Mouse (Mus musculus) limb, embryonic 14.5 days (tissue): ENCODE data around the gene Usf3. TPM values are rescaled to one million over a fixed set of nuclear protein-coding genes. Genes with fewer than 3 reads are reported as not detected.

Experiments
- ATAC-seq: fragments of 200-750 bp; cut with Nextera tagmentation; 2 replicates; pipeline ENCODE4 v1.8.0; 2017; ENCODE audit warnings: low read depth, moderate number of reproducible peaks, moderate TSS enrichment; ENCODE audit not compliant: low FRiP score
- DNase-seq: peaks from one replicate; pipeline ENCODE4 v3.0.0-alpha.2; 2015; ENCODE audit warnings: low spot score
- H3K27ac ChIP-seq: fragments of 300-500 bp; sonication (generic); replicated peaks from 2 replicates; pipeline ENCODE4 v1.5.1; 2014; ENCODE audit warnings: low read depth, mild to moderate bottlenecking, low read length, moderate library complexity, mixed read lengths
- H3K27me3 ChIP-seq: fragments of 300-500 bp; sonication (generic); 2 replicates; pipeline ENCODE4 v1.6.1; 2014; ENCODE audit warnings: low read length, mixed read lengths; ENCODE audit not compliant: control insufficient read depth, insufficient read depth
- H3K36me3 ChIP-seq: fragments of 300-500 bp; sonication (generic); 2 replicates; pipeline ENCODE4 v1.6.1; 2014; ENCODE audit warnings: mild to moderate bottlenecking, low read length, moderate library complexity, mixed read lengths; ENCODE audit not compliant: control insufficient read depth, insufficient read depth
- H3K4me1 ChIP-seq: fragments of 300-500 bp; sonication (generic); 2 replicates; pipeline ENCODE4 v1.6.1; 2014; ENCODE audit warnings: antibody characterized with exemption, low read length, mixed read lengths; ENCODE audit not compliant: control insufficient read depth, insufficient read depth
- H3K4me2 ChIP-seq: fragments of 300-500 bp; sonication (generic); replicated peaks from 2 replicates; pipeline ENCODE4 v1.6.1; 2014; ENCODE audit warnings: low read depth, mild to moderate bottlenecking, low read length, moderate library complexity; ENCODE audit not compliant: severe bottlenecking
- H3K4me3 ChIP-seq: fragments of 300-500 bp; sonication (generic); replicated peaks from 2 replicates; pipeline ENCODE4 v1.5.1; 2014; ENCODE audit warnings: low read length
- H3K9ac ChIP-seq: fragments of 300-500 bp; sonication (generic); 2 replicates; pipeline ENCODE4 v1.6.1; 2014; ENCODE audit warnings: mild to moderate bottlenecking, low read depth, low read length, moderate library complexity; ENCODE audit not compliant: severe bottlenecking
- H3K9me3 ChIP-seq: fragments of 300-500 bp; sonication (generic); 2 replicates; pipeline ENCODE4 v1.6.1; 2016; ENCODE audit warnings: low read length; ENCODE audit not compliant: control insufficient read depth
- POLR2A ChIP-seq: fragments of 200-500 bp; IDR thresholded peaks from 2 replicates; pipeline ENCODE4 v1.8.0; 2012; ENCODE audit warnings: inconsistent platforms, mild to moderate bottlenecking, moderate library complexity, borderline replicate concordance; ENCODE audit not compliant: insufficient read depth, insufficient read length; ENCODE audit errors: extremely low read depth
- WGBS: fragments of 180-500 bp; shearing (Covaris S2); extraction: QIAGEN DNeasy Blood & Tissue Kit; methylation state at CpG from one replicate; pipeline ENCODE4 v1.1.7; 2014; 5-methylcytosine and 5-hydroxymethylcytosine counted together
- polyA plus RNA-seq, 2 experiments: library from polyadenylated mRNA; depleted of rRNA in 1 of 2; stranded (reverse) in 1 of 2; unstranded in 1 of 2; fragments of >200 nt; fragmentation: Nextera tagmentation in 1 of 2; extraction: Ambion mirVana in 1 of 2; gene quantifications; 2 replicates each; pipeline versions ENCODE4 v1.2.1 to v1.2.3; 2012 to 2014

Gene Usf3
- polyA plus RNA-seq, 2 experiments: 4.7 to 9.2 TPM

- TF ChIP-seq POLR2A: no peak
- Histone ChIP-seq H3K9ac (no peak overlapping the region), H3K4me1 (no peaks in the 10 kb centered on the region), H3K36me3 (no peaks in the 10 kb centered on the region), H3K4me2 (no peak overlapping the region), H3K4me3 (no peak overlapping the region), H3K27ac (no peak overlapping the region), H3K27me3 (no peaks in the 10 kb centered on the region), H3K9me3 (no peaks in the 10 kb centered on the region)
- no peak for ATAC-seq
- WGBS: 82% methylated on average over 3 of the region's 3 CpGs
- no peak for DNase-seq
These were observed 84.4 kb downstream of the Usf3 start for GRCm38 (mm10) chr16:44257476-44257875.

GRCm38 (mm10) chr16:44264916-44265315 is 91.9 kb downstream of the Usf3 start:
- 81% methylated on average over 2 of the region's 2 CpGs for WGBS
- no peak for TF ChIP-seq POLR2A
- Histone ChIP-seq H3K9ac (no peak overlapping the region), H3K36me3 (no peaks in the 10 kb centered on the region), H3K4me2 (no peak overlapping the region), H3K4me3 (no peak overlapping the region), H3K4me1 (no peaks in the 10 kb centered on the region), H3K9me3 (no peaks in the 10 kb centered on the region), H3K27ac (no peak overlapping the region), H3K27me3 (no peaks in the 10 kb centered on the region)
- ATAC-seq (no peak), DNase-seq (no peak)

- H3K9me3 ChIP-seq: no peaks in the 10 kb centered on the region
- H3K9ac ChIP-seq: no peak overlapping the region
- no peak overlapping the region for H3K4me2 ChIP-seq
- no peaks in the 10 kb centered on the region for H3K27me3 ChIP-seq
- H3K36me3 ChIP-seq: no peaks in the 10 kb centered on the region
- H3K27ac ChIP-seq: no peak overlapping the region
- H3K4me1 ChIP-seq: no peaks in the 10 kb centered on the region
- no peak for TF ChIP-seq POLR2A
- no peak overlapping the region for H3K4me3 ChIP-seq
- ATAC-seq (no peak), DNase-seq (no peak)
- WGBS: 84% methylated on average over 6 of the region's 6 CpGs
These were observed 92.5 kb downstream of the Usf3 start for GRCm38 (mm10) chr16:44265562-44265961.

- Histone ChIP-seq H3K27me3 (no peaks in the 10 kb centered on the region), H3K9me3 (no peaks in the 10 kb centered on the region), H3K4me2 (no peak overlapping the region), H3K9ac (no peak overlapping the region), H3K4me1 (no peaks in the 10 kb centered on the region), H3K4me3 (no peak overlapping the region), H3K27ac (no peak overlapping the region), H3K36me3 (no peaks in the 10 kb centered on the region)
- no peak for ATAC-seq
- 85% methylated on average over 7 of the region's 7 CpGs for WGBS
- no peak for DNase-seq
- no peak for TF ChIP-seq POLR2A
These were observed 95.6 kb downstream of the Usf3 start for GRCm38 (mm10) chr16:44268541-44269215.

- no peaks in the 10 kb centered on the region for H3K27me3 ChIP-seq
- DNase-seq (no peak), ATAC-seq (no peak)
- H3K36me3 ChIP-seq: no peaks in the 10 kb centered on the region
- no peak overlapping the region for H3K27ac ChIP-seq
- H3K4me3 ChIP-seq: no peak overlapping the region
- no peaks in the 10 kb centered on the region for H3K4me1 ChIP-seq
- WGBS: 67% methylated on average over 6 of the region's 6 CpGs
- no peak for TF ChIP-seq POLR2A
- no peaks in the 10 kb centered on the region for H3K9me3 ChIP-seq
- no peak overlapping the region for H3K9ac ChIP-seq
- no peak overlapping the region for H3K4me2 ChIP-seq
These were observed 96.5 kb downstream of the Usf3 start for GRCm38 (mm10) chr16:44269578-44269977.
